8 mouse cellular contexts compared by ENCODE assay signal in the genomic region with DNA sequence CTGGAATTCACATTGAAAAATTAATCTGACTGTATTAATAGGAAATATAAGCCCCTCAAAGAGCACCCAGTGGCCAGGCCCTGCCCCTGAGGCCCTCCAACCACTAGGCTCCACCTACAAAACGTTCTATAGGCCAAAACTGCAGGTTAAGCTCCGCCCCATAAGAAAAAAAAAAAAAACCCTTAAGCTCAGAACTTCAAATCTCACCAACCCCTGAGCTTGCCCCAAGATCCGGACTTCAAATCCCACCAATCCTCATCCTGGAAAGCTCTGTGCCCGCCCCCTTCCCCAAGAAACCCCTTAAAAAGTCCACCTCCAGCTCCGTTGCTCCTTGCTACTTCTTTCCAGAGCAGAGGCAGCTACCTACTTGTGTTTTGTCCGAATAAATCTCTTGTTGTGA. TPM values are rescaled to one million over a fixed set of nuclear protein-coding genes. Genes with fewer than 3 reads are reported as not detected.
DNase-seq lines count a peak whose midpoint lies in the region; ATAC-seq and TF ChIP-seq lines count a peak whose summit lies in the region.

No protein-coding gene starts in this region.

- peak overlapping the region; percentile 90; the same call in 1 of the 2 replicates for H3K4me2 ChIP-seq in lung, embryonic 14.5 days
- peak overlapping the region; percentile 87 for H3K4me2 ChIP-seq in liver, postnatal 0 days (ENCODE audit: low read depth, low read length)

- peaks cover 22% of the 10 kb centered on the region for H3K36me3 ChIP-seq in lung, embryonic 14.5 days (ENCODE audit: insufficient read depth)
- peaks cover 17% of the 10 kb centered on the region for H3K36me3 ChIP-seq in liver, postnatal 0 days (replicated peaks; ENCODE audit: insufficient read depth, low read length)

- H3K9ac ChIP-seq in lung, embryonic 14.5 days, result no peak overlapping the region
- H3K9ac ChIP-seq in liver, postnatal 0 days (replicated peaks), result no peak overlapping the region; the same call in 1 of the 2 replicates

- H3K9me3 ChIP-seq in lung, embryonic 14.5 days (ENCODE audit: low read depth, low read length), result no peaks in the 10 kb centered on the region
- H3K9me3 ChIP-seq in liver, postnatal 0 days (ENCODE audit: low read length), result no peaks in the 10 kb centered on the region

- 44% methylated on average over 6 of the region's 6 CpGs for WGBS in lung, embryonic 14.5 days
- 53% methylated on average over 6 of the region's 6 CpGs for WGBS in lung, adult 2 months
- WGBS in liver, postnatal 0 days (ENCODE audit: insufficient replicate concordance), result 57% methylated on average over 6 of the region's 6 CpGs

- TF ChIP-seq POLR2A in lung, adult 2 months (IDR thresholded peaks at IDR 0.05; ENCODE audit: borderline replicate concordance, extremely low read depth, low read depth, low read length), result no peak
- no peak for TF ChIP-seq POLR2A in brain, embryonic 14.5 days (IDR thresholded peaks at IDR 0.05; ENCODE audit: borderline replicate concordance, extremely low read depth, insufficient read depth, insufficient read length, poor library complexity, severe bottlenecking)

- H3K4me1 ChIP-seq in lung, embryonic 14.5 days (ENCODE audit: insufficient read depth), result no peaks in the 10 kb centered on the region
- H3K4me1 ChIP-seq in lung, adult 2 months (ENCODE audit: control insufficient read depth, insufficient read depth, low read length), result peaks cover 3% of the 10 kb centered on the region
- peaks cover 25% of the 10 kb centered on the region for H3K4me1 ChIP-seq in liver, postnatal 0 days (ENCODE audit: insufficient read depth)

- DNase-seq in lung, embryonic 14.5 days, result peak; percentile 68
- no peak for DNase-seq in lung, adult 2 months
- peak; percentile 73 for DNase-seq in brain, embryonic 14.5 days (ENCODE audit: low read depth)
- peak; percentile 10 to 29 for DNase-seq in heart, postnatal 10 days
- DNase-seq in liver, postnatal 0 days, result no peak
- DNase-seq in telencephalon, adult 2 months (ENCODE audit: low read depth, low spot score), result peak; percentile 12
- no peak for DNase-seq in right cerebral cortex, postnatal 25 days
- DNase-seq in MN1 (ENCODE audit: low spot score), result no peak

- no peak for TF ChIP-seq CTCF in lung, embryonic 14.5 days (IDR thresholded peaks at IDR 0.05; ENCODE audit: low read depth)
- no peak for TF ChIP-seq CTCF in lung, adult 2 months (IDR thresholded peaks at IDR 0.05; ENCODE audit: insufficient read depth, low read length)
- TF ChIP-seq CTCF in brain, embryonic 14.5 days (IDR thresholded peaks at IDR 0.05; ENCODE audit: borderline replicate concordance, extremely low read depth, insufficient read depth, insufficient read length), result no peak
- TF ChIP-seq CTCF in liver, postnatal 0 days (IDR thresholded peaks at IDR 0.05; ENCODE audit: low read depth), result no peak

- 0 out of 2 replicates have a peak, but pooled peaks have one; percentile 6 for ATAC-seq in lung, embryonic 14.5 days (ENCODE audit: insufficient read depth)
- ATAC-seq in liver, postnatal 0 days, result no peak

- no peak overlapping the region for H3K27ac ChIP-seq in lung, embryonic 14.5 days (ENCODE audit: low read depth)
- H3K27ac ChIP-seq in liver, postnatal 0 days (ENCODE audit: low read depth), result peak overlapping the region; percentile 96

- no peak for TF ChIP-seq EP300 in liver, postnatal 0 days (IDR thresholded peaks at IDR 0.05; ENCODE audit: low read depth)

- peak overlapping the region; percentile 75 for H3K4me3 ChIP-seq in lung, embryonic 14.5 days (ENCODE audit: low read depth, low read length)
- no peak overlapping the region for H3K4me3 ChIP-seq in lung, adult 2 months (replicated peaks; ENCODE audit: extremely low read depth, low read depth, low read length)
- H3K4me3 ChIP-seq in liver, postnatal 0 days (ENCODE audit: low read depth, low read length), result peak overlapping the region; percentile 67

- intact Hi-C loops in heart, postnatal 10 days (cut with DNase I), result no loop called here

- H3K27me3 ChIP-seq in lung, embryonic 14.5 days (ENCODE audit: insufficient read depth, low read length), result no peaks in the 10 kb centered on the region
- H3K27me3 ChIP-seq in liver, postnatal 0 days (ENCODE audit: insufficient read depth, low read length), result no peaks in the 10 kb centered on the region

RNA-seq across cellular contexts. Expression of gene Zfp39, which starts 0.8 kb away (rescaled TPM):
- 7.8 and 7.9 TPM in 2 replicates for polyA plus RNA-seq in lung, embryonic 14.5 days (2014; fragmentation: Nextera tagmentation; extraction: Ambion mirVana)
- 1.2 and 1.4 TPM in 2 replicates for polyA plus RNA-seq in lung, adult 2 months (2012; rRNA removed)
- polyA plus RNA-seq in brain, embryonic 14.5 days (2012; rRNA removed), result 4.2 and 6.0 TPM in 2 replicates
- 1 to 10 TPM; 5.2 to 6.1 TPM for total RNA-seq in heart, postnatal 10 days (2021)
- 2.8 and 3.1 TPM in 2 replicates for polyA plus RNA-seq in liver, postnatal 0 days (2015; fragmentation: Nextera tagmentation; extraction: Ambion mirVana)

RNA-seq across cellular contexts. Expression of gene Btnl10, which starts 12.9 kb away (rescaled TPM):
- not detected in 2 replicates for polyA plus RNA-seq in lung, embryonic 14.5 days (2014; fragmentation: Nextera tagmentation; extraction: Ambion mirVana)
- polyA plus RNA-seq in lung, adult 2 months (2012; rRNA removed), result 0.04 TPM in 1 of 2 replicates, not detected in the other
- polyA plus RNA-seq in brain, embryonic 14.5 days (2012; rRNA removed), result 0.01 and 0.04 TPM in 2 replicates
- total RNA-seq in heart, postnatal 10 days (2021), result under 1 TPM in 1 of 2 experiments, not detected in 1; 0.12 TPM
- polyA plus RNA-seq in liver, postnatal 0 days (2015; fragmentation: Nextera tagmentation; extraction: Ambion mirVana), result 7.9 and 9.9 TPM in 2 replicates

RNA-seq across cellular contexts. Expression of gene Rnf187, which starts 33.9 kb away (rescaled TPM):
- 273 and 293 TPM in 2 replicates for polyA plus RNA-seq in lung, embryonic 14.5 days (2014; fragmentation: Nextera tagmentation; extraction: Ambion mirVana)
- 190 and 269 TPM in 2 replicates for polyA plus RNA-seq in lung, adult 2 months (2012; rRNA removed)
- polyA plus RNA-seq in brain, embryonic 14.5 days (2012; rRNA removed), result 664 and 715 TPM in 2 replicates
- 100 to 1,000 TPM; 162 to 173 TPM for total RNA-seq in heart, postnatal 10 days (2021)
- polyA plus RNA-seq in liver, postnatal 0 days (2015; fragmentation: Nextera tagmentation; extraction: Ambion mirVana), result 85.3 and 96.0 TPM in 2 replicates

RNA-seq across cellular contexts. Expression of gene 2810021J22Rik, which starts 37.8 kb away (rescaled TPM):
- polyA plus RNA-seq in lung, embryonic 14.5 days (2014; fragmentation: Nextera tagmentation; extraction: Ambion mirVana), result 5.8 and 9.2 TPM in 2 replicates
- 2.0 and 3.9 TPM in 2 replicates for polyA plus RNA-seq in lung, adult 2 months (2012; rRNA removed)
- 8.7 and 10.0 TPM in 2 replicates for polyA plus RNA-seq in brain, embryonic 14.5 days (2012; rRNA removed)
- 1 to 10 TPM; 3.5 to 3.9 TPM for total RNA-seq in heart, postnatal 10 days (2021)
- 0.94 and 1.6 TPM in 2 replicates for polyA plus RNA-seq in liver, postnatal 0 days (2015; fragmentation: Nextera tagmentation; extraction: Ambion mirVana)

RNA-seq across cellular contexts. Expression of gene Hist3h2ba, which starts 43.9 kb away (rescaled TPM):
- polyA plus RNA-seq in lung, embryonic 14.5 days (2014; fragmentation: Nextera tagmentation; extraction: Ambion mirVana), result 9.0 and 9.5 TPM in 2 replicates
- 0.62 and 2.4 TPM in 2 replicates for polyA plus RNA-seq in lung, adult 2 months (2012; rRNA removed)
- polyA plus RNA-seq in brain, embryonic 14.5 days (2012; rRNA removed), result 726 and 1,077 TPM in 2 replicates
- total RNA-seq in heart, postnatal 10 days (2021), result 10 to 100 TPM; 11.0 to 13.0 TPM
- 4.9 and 10.0 TPM in 2 replicates for polyA plus RNA-seq in liver, postnatal 0 days (2015; fragmentation: Nextera tagmentation; extraction: Ambion mirVana)

Comparison
In these comparisons a context has a peak if more than half of its experiments do, and no peak if none do; other contexts are left out.
1. DNase-seq: peak in lung, embryonic 14.5 days (single experiment), brain, embryonic 14.5 days (single experiment), heart, postnatal 10 days (2 of 2) and telencephalon, adult 2 months (single experiment); none in lung, adult 2 months (single experiment), liver, postnatal 0 days (single experiment), right cerebral cortex, postnatal 25 days (single experiment) and MN1 (single experiment).